Mouse (Mus musculus) ES-E14 (cell line): ENCODE measurements at regions not wholly inside any gene's neighbourhood (a gene's known extent, or its start where the extent isn't known, plus 50 kb on each side); places are given as distances from the start of the nearest gene placed in this dataset.

Source experiments
- HCFC1 ChIP-seq: IDR thresholded peaks from 2 replicates; pipeline ENCODE4 v1.6.1; 2012; ENCODE audit warnings: low read length, inconsistent platforms, borderline replicate concordance; ENCODE audit not compliant: insufficient read depth
- MAFK ChIP-seq: IDR thresholded peaks from 2 replicates; pipeline ENCODE4 v1.6.1; 2014; ENCODE audit warnings: mild to moderate bottlenecking, low read depth, low read length, inconsistent platforms; ENCODE audit not compliant: insufficient read depth
- ZC3H11A ChIP-seq: IDR thresholded peaks from 2 replicates; pipeline ENCODE4 v1.6.1; 2012; ENCODE audit warnings: low read depth, mild to moderate bottlenecking, inconsistent platforms, low read length, borderline replicate concordance

- TF ChIP-seq MAFK (no peak), HCFC1 (no peak), ZC3H11A (no peak)
Measured at GRCm38 (mm10) chr19:20014114-20014513, 376.6 kb downstream of the Anxa1 start.
